Mouse (Mus musculus): ENCODE results near the gene Lingo1.

Gene Lingo1

GRCm38 (mm10) chr9:56635498-56636121, 160.7 kb downstream of the Lingo1 start:
- DNase-seq (ENCODE audit: low read depth, low spot score), result no peak

GRCm38 (mm10) chr9:56635121-56635497, 161.2 kb downstream of the Lingo1 start:
- DNase-seq (ENCODE audit: low read depth, low spot score), result no peak

DNA sequence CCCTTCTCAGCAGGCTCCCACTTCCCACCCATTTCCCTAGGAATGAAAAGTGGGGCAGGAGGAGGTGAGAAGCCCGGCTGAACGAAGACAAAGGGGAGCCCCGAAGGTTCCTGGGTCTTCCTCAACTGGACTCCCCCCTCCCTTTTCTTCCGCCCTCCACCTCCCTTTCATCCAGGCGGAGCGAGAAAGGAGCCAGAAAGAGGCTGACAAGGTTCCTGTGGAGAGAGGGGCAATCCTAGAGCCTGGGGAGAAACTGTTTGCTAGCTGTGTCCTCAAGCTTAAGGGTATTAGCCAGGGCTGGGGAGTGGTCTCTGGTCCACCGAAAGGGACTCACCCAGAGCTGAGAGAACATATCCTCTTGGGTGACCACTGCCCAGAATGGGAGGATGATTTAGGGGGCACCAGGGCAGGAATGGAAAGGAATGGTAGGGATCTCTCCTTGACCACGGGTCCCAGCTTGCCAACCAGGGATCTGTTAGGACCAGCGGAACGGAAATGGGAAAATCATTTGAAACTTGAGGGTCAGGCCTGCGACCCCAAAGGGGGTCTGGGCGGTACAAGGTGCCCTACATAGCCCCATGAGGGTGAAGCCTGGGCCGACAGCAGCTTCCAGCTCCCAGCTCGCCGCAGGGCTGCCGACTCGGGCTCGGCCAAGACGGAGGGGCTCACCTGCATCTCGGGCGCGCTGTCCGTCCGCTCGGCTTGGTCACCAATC, 161.7 kb downstream of the Lingo1 start:
- no peak for DNase-seq (ENCODE audit: low read depth, low spot score)

- no peak for DNase-seq (ENCODE audit: low read depth, low spot score)
Observed at GRCm38 (mm10) chr9:56633449-56634225, 162.6 kb downstream of the Lingo1 start.

DNA sequence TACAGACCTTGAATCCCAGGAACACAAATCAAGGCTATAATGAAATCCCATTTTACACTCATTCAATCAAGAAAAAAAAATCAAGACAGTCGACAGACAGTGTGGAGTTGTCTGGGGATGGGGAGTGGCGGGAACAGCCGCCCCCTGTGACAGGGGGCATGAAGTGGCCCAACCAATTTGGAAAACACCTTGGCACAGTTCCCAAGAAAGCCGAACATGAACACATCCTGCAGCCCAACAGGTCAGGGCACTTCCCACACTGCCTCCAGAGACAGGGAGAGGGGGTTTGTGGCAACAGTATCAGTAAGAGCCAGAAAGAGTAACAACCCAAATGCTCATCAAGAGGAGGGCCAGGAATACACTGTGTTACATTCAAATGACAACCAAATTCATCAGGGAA, 165.3 kb downstream of the Lingo1 start:
- no peak for DNase-seq (ENCODE audit: low read depth, low spot score)

- no peak for DNase-seq (ENCODE audit: low read depth, low spot score)
Observed at GRCm38 (mm10) chr9:56629674-56630397, 166.4 kb downstream of the Lingo1 start.

DNA sequence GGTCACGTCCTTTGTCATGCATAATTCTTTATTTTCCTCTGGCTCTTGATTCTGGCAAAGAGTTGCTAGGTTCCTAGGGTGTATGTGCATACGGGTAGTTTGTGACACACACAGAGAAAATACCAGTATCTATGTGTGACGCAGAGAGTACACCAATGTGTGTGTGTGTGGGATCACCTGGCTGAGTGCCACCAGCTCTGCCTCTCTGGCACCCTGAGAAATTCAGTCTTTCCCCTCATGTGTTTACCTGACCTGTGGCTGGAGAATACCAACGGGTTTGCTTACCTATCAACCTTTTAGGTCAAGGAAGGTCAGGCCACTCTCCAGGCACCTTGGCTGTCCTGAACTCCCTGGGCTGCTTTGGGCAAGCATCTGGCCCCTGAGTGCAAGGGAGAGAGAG, 169.0 kb downstream of the Lingo1 start:
- DNase-seq (ENCODE audit: low read depth, low spot score), result no peak

- DNase-seq (ENCODE audit: low read depth, low spot score), result no peak
Observed at GRCm38 (mm10) chr9:56624923-56625322, 171.3 kb downstream of the Lingo1 start.

GRCm38 (mm10) chr9:56623361-56623760, 172.9 kb downstream of the Lingo1 start:
- DNase-seq (ENCODE audit: low read depth, low spot score), result no peak

DNA sequence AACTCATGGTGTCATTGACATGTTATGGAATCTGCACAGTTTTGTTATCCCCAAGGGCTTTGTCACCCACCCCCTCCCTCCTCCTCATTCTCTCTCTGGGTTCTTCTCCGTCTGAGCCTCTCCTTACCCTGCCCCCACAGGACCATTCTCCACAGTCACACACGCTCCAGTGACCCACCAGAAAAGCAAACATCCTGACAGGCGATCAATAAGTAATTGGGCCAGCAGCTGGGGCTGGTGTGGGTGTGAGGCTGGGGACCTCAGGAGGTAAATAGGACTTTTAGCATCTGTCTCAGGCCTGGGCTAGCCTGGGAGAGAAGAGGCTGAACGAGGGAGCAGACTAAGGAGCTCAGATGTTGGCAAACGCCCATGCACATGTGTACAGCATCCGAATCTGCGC, 173.5 kb downstream of the Lingo1 start:
- no peak for DNase-seq (ENCODE audit: low read depth, low spot score)

DNA sequence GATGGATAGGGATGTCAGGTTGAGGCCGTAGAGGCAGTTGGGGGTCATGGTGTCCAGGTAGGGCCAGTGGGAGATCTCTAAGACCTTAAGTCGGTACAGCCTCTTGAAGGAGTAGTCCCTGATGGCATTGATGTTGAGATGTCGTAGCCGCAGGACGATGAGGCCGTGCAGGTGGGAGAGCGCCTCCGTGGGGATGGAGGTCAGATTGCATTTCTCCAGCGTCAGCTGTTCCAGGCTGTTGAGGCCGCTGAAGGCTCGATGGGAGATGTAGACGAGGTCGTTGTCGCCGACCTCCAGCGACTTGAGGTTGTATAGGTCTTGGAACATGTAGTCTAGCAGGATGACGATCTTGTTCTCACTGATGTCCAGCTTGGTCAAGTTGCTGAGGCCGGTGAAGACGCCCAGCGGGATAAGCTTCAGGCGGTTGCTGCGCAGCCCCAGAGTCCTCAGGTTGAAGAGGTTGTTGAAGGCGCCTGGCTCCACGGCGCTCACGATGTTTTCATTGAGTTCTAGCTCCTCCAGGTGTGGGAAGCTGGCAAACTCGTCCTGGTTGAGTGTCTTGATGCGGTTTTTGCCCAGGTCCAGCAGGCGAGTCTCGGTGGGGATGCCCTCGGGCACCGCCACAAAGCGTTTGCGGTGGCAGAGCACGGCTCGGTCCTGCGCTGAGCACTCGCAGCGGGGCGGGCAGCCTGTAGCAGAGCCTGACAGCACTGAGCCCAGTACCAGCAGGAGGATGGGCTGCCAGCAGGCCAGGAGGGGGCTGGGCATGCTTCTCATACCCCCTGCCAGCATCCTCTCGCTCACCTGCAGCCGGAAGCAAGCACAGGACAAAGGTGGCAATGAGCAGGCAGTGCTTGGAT, 175.5 kb downstream of the Lingo1 start:
- no peak for DNase-seq (ENCODE audit: low read depth, low spot score)

- no peak for DNase-seq (ENCODE audit: low read depth, low spot score)
Observed at GRCm38 (mm10) chr9:56619715-56620114, 176.6 kb downstream of the Lingo1 start.

GRCm38 (mm10) chr9:56618660-56619059, 177.6 kb downstream of the Lingo1 start:
- no peak for DNase-seq (ENCODE audit: low read depth, low spot score)

- no peak for DNase-seq (ENCODE audit: low read depth, low spot score)
Observed at GRCm38 (mm10) chr9:56616061-56616460, 180.2 kb downstream of the Lingo1 start.

DNA sequence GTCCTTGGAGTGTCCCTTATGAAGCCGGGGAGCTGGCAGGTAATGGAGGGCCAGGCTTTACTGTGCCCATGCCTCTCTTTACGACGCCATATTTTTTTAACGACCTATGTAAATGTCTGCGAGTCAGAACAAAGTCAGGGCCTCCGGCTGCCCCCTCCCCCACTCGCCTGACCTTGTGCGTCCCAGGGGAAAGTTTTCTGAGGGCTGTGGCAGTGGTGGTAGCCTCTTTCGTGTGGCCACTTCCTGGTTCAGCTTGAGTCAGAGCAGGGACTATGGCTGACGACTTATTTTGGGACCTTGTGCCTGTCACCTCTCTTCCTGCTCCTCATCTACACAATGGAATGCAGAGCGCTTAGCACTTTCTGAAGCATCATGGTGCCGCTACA, 183.5 kb downstream of the Lingo1 start:
- DNase-seq (ENCODE audit: low read depth, low spot score), result no peak

- no peak for DNase-seq (ENCODE audit: low read depth, low spot score)
Observed at GRCm38 (mm10) chr9:56611912-56612797, 184.1 kb downstream of the Lingo1 start.

DNA sequence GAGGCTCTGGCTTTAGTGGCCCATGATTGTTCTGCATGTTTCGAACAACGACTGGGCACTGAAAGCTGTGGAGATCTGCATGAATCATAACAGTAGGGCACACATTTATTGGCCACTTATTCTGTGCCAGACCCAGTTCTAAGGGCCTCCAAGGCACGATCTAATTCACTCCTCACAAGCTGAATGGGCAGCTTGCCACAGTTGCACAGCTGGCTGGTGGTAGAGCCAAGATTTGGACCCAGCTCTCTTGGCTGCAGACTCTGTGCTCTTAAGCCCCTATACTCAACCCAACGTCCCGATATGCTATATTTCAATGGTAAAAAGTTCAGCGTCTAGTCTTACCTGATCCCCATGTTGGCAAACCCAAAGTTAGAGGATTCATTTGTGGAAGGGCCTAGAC, 185.3 kb downstream of the Lingo1 start:
- no peak for DNase-seq (ENCODE audit: low read depth, low spot score)

GRCm38 (mm10) chr9:56610466-56610865, 185.8 kb downstream of the Lingo1 start:
- DNase-seq (ENCODE audit: low read depth, low spot score), result no peak

- no peak for DNase-seq (ENCODE audit: low read depth, low spot score)
Observed at GRCm38 (mm10) chr9:56609486-56609885, 186.8 kb downstream of the Lingo1 start.

GRCm38 (mm10) chr9:56608691-56609351, 187.4 kb downstream of the Lingo1 start:
- no peak for DNase-seq (ENCODE audit: low read depth, low spot score)

Data from embryo, embryonic 11.5 days (tissue).